Mouse (Mus musculus) retina, embryonic 14.5 days (tissue): ENCODE results near the gene Spata6.

Source experiments
- DNase-seq: peaks from one replicate; pipeline ENCODE4 v3.0.0-alpha.2; 2015; ENCODE audit warnings: low spot score

The Spata6 gene

GRCm38 (mm10) chr4:111719776-111720661 lies at the start of gene Spata6:
TSS of gene Spata6 (plus strand) at chr4:111719984.
- DNase-seq: peak; percentile 92

GRCm38 (mm10) chr4:111670566-111671421 lies 49.0 kb upstream of the Spata6 start:
- peak; percentile 51 for DNase-seq

GRCm38 (mm10) chr4:111671440-111671839 lies 48.3 kb upstream of the Spata6 start:
- no peak for DNase-seq

- DNase-seq: no peak
Measured at GRCm38 (mm10) chr4:111673904-111674303, 45.9 kb upstream of the Spata6 start.

GRCm38 (mm10) chr4:111681926-111682325 lies 37.9 kb upstream of the Spata6 start:
- no peak for DNase-seq

- DNase-seq: no peak
Measured at GRCm38 (mm10) chr4:111682793-111683192, 37.0 kb upstream of the Spata6 start.

- no peak for DNase-seq
Measured at GRCm38 (mm10) chr4:111683843-111684242, 35.9 kb upstream of the Spata6 start.

GRCm38 (mm10) chr4:111685951-111686350 lies 33.8 kb upstream of the Spata6 start:
- no peak for DNase-seq

GRCm38 (mm10) chr4:111686951-111687350 lies 32.8 kb upstream of the Spata6 start:
- DNase-seq: peak; percentile 77

GRCm38 (mm10) chr4:111687613-111688012 lies 32.2 kb upstream of the Spata6 start:
- peak; percentile 91 for DNase-seq

- DNase-seq: no peak
Measured at GRCm38 (mm10) chr4:111691057-111691543, 28.7 kb upstream of the Spata6 start.

- no peak for DNase-seq
Measured at GRCm38 (mm10) chr4:111701381-111701780, 18.4 kb upstream of the Spata6 start.

- no peak for DNase-seq
Measured at GRCm38 (mm10) chr4:111704126-111704525, 15.7 kb upstream of the Spata6 start.

GRCm38 (mm10) chr4:111704975-111705374 lies 14.8 kb upstream of the Spata6 start:
- DNase-seq: no peak

GRCm38 (mm10) chr4:111719296-111719695 lies 488 bp upstream of the Spata6 start:
- no peak for DNase-seq

GRCm38 (mm10) chr4:111720662-111721003 lies 849 bp downstream of the Spata6 start:
- no peak for DNase-seq

GRCm38 (mm10) chr4:111721121-111721840 lies 1.5 kb downstream of the Spata6 start:
- DNase-seq: peak; percentile 28

- DNase-seq: no peak
Measured at GRCm38 (mm10) chr4:111737551-111737950, 17.8 kb downstream of the Spata6 start.

- DNase-seq: peak; percentile 30
Measured at GRCm38 (mm10) chr4:111780533-111780932, 60.7 kb downstream of the Spata6 start.

- DNase-seq: no peak
Measured at GRCm38 (mm10) chr4:111799892-111800291, 80.1 kb downstream of the Spata6 start.

GRCm38 (mm10) chr4:111803164-111803563 lies 83.4 kb downstream of the Spata6 start:
- DNase-seq: no peak

- DNase-seq: no peak
Measured at GRCm38 (mm10) chr4:111817478-111817877, 97.7 kb downstream of the Spata6 start.
